33 mouse cellular contexts compared by ENCODE assay signal in the genomic region with DNA sequence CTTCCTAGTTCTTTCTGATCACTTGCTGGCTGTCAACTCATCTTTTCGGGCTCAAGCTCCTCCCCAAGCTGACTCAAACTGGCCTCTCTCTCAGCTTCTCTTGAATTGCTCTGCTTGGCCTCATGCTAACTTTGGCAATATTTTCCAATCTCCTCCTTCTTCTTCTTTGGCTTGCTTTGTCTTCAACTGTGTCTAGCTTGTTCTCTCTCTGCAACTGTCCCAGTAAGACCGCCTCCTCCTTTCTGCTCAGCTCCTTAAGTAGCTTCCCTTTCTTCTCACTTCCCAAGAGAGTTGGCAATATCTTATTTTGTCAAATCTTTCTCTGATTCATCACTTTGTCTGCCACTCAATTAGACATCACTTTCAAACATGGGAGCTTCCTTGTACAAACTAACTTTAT.
"Had no signal": no experiment of that assay in that cellular context is flagged by ENCODE, and none has a peak within 500 bp of the region (broad histone marks: within the 10 kb centered on the region; RNA-seq: fewer than 3 reads in every experiment).

No protein-coding gene starts in this region.

- H3K4me2 ChIP-seq: limb, embryonic 12.5 days; limb, embryonic 13.5 days; limb, embryonic 15.5 days; liver, embryonic 11.5 days; liver, embryonic 12.5 days; liver, embryonic 13.5 days; liver, embryonic 15.5 days; lung, embryonic 14.5 days; lung, embryonic 15.5 days; midbrain, embryonic 11.5 days; midbrain, embryonic 12.5 days; midbrain, embryonic 13.5 days; midbrain, embryonic 15.5 days; neural tube, embryonic 12.5 days; neural tube, embryonic 13.5 days had no signal

- H3K4me1 ChIP-seq: limb, embryonic 10.5 days; limb, embryonic 12.5 days; limb, embryonic 13.5 days; limb, embryonic 15.5 days; liver, embryonic 12.5 days; liver, embryonic 13.5 days; liver, embryonic 15.5 days; lung, embryonic 15.5 days; megakaryocyte, embryonic 14.5 days; midbrain, embryonic 10.5 days; midbrain, embryonic 12.5 days; midbrain, embryonic 13.5 days; midbrain, embryonic 15.5 days; neural tube, embryonic 12.5 days had no signal

- ATAC-seq: liver, embryonic 12.5 days; liver, postnatal 0 days; lung, postnatal 0 days; midbrain, embryonic 13.5 days; midbrain, embryonic 15.5 days; midbrain, embryonic 16.5 days had no signal

- H3K27ac ChIP-seq: limb, embryonic 10.5 days; limb, embryonic 12.5 days; limb, embryonic 13.5 days; limb, embryonic 15.5 days; liver, embryonic 12.5 days; liver, embryonic 13.5 days; liver, embryonic 14.5 days; liver, embryonic 15.5 days; lung, embryonic 15.5 days; macrophage; midbrain, embryonic 10.5 days; midbrain, embryonic 12.5 days; midbrain, embryonic 13.5 days; midbrain, embryonic 15.5 days; neural tube, embryonic 12.5 days; neural tube, embryonic 13.5 days had no signal

- H3K36me3 ChIP-seq: limb, embryonic 10.5 days; limb, embryonic 12.5 days; limb, embryonic 13.5 days; limb, embryonic 15.5 days; liver, embryonic 12.5 days; liver, embryonic 13.5 days; liver, embryonic 15.5 days; lung, embryonic 15.5 days; midbrain, embryonic 10.5 days; midbrain, embryonic 12.5 days; midbrain, embryonic 13.5 days; midbrain, embryonic 15.5 days; neural tube, embryonic 12.5 days; neural tube, embryonic 13.5 days had no signal

- H3K9ac ChIP-seq: limb, embryonic 12.5 days; limb, embryonic 13.5 days; limb, embryonic 15.5 days; liver, embryonic 12.5 days; liver, embryonic 13.5 days; liver, embryonic 14.5 days; liver, embryonic 15.5 days; liver, postnatal 0 days; lung, embryonic 14.5 days; lung, embryonic 15.5 days; midbrain, embryonic 12.5 days; midbrain, embryonic 13.5 days; midbrain, embryonic 15.5 days; neural tube, embryonic 12.5 days; neural tube, embryonic 13.5 days had no signal

- DNase-seq: left cerebral cortex, postnatal 4 days; liver; liver, embryonic 13.5 days; liver, postnatal 0 days; lung, adult 18-20 months; lung, adult 2 months; lung, embryonic 14.5 days; lung, postnatal 10 days; lung, postnatal 14 days; lung, postnatal 36 days; lung, postnatal 4 days; midbrain, embryonic 14.5 days had no signal

- H3K9me3 ChIP-seq: limb, embryonic 10.5 days; limb, embryonic 12.5 days; limb, embryonic 13.5 days; limb, embryonic 15.5 days; liver, embryonic 12.5 days; liver, embryonic 13.5 days; liver, embryonic 15.5 days; lung, embryonic 15.5 days; megakaryocyte, embryonic 14.5 days; midbrain, embryonic 10.5 days; midbrain, embryonic 13.5 days; midbrain, embryonic 15.5 days; neural tube, embryonic 12.5 days; neural tube, embryonic 13.5 days had no signal

- H3K4me3 ChIP-seq: limb, embryonic 10.5 days; limb, embryonic 12.5 days; limb, embryonic 13.5 days; limb, embryonic 15.5 days; liver, embryonic 12.5 days; liver, embryonic 13.5 days; liver, embryonic 15.5 days; lung, embryonic 15.5 days; megakaryocyte, embryonic 14.5 days; midbrain, embryonic 10.5 days; midbrain, embryonic 12.5 days; midbrain, embryonic 13.5 days; midbrain, embryonic 15.5 days; myocyte; neural tube, embryonic 12.5 days; neural tube, embryonic 13.5 days had no signal

- H3K27me3 ChIP-seq: limb, embryonic 12.5 days; limb, embryonic 13.5 days; limb, embryonic 15.5 days; liver, embryonic 12.5 days; liver, embryonic 13.5 days; liver, embryonic 15.5 days; lung, embryonic 15.5 days; megakaryocyte, embryonic 14.5 days; midbrain, embryonic 12.5 days; midbrain, embryonic 13.5 days; midbrain, embryonic 15.5 days; neural tube, embryonic 12.5 days; neural tube, embryonic 13.5 days had no signal
